Mouse (Mus musculus): ENCODE measurements around the gene Vmn1r56. TPM values are rescaled to one million over a fixed set of nuclear protein-coding genes. Genes with fewer than 3 reads are reported as not detected.

Vmn1r56 gene
- polyA plus RNA-seq (2015; fragmentation: Illumina TruSeq; extraction: RNeasy Lipid Tissue Mini Kit (QIAGEN cat#74804); ENCODE audit: insufficient read depth, low read depth, low replicate concordance), result not detected

GRCm38 (mm10) chr7:5196647-5197046, at the start of gene Vmn1r56:
Vmn1r56 (minus strand) TSS chr7:5196747.

DNA sequence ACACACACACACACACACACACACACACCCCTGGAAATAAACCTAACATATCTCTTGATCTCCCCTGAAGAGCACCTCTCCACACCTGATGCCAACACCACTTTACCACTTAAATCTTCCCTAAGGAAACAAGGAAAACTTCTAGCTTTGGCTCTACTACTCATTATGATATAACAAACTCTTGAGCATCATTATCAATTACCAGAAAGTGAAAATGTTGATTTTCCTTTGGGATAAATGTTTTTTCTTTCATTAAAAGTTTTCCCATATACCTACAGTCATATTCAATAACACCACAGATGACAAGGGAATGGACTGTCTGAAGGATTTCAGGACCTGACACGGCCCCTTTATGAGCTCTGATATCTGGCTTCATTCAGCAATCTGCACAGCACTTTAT, 21.6 kb upstream of the Vmn1r56 start, which contains the start of gene Vmn1r57:
Gene Vmn1r57, plus strand, starts transcription at position 301 of the 400 bp plus-strand sequence.

DNA sequence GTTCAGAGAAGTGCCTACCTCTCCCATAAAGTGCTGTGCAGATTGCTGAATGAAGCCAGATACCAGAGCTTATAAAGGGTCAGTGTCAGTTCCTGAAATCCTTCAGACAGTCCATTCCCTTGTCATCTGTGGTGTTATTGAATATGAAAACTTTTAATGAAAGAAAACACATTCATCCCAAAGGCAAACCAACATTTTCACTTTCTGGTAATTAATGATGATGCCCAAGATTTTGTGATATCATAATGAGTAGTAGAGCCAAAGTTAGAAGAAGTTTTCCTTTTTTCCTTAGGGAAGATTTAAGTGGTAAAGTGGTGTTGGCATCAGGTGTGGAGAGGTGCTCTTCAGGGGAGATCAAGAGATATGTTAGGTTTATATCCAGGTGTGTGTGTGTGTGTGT, 47.0 kb downstream of the Vmn1r56 start, which contains the start of gene Vmn1r55:
Gene Vmn1r55, minus strand, starts transcription at position 101 of the 400 bp plus-strand sequence.

Other genes with a start within 250 kb of the Vmn1r56 start
- not detected for gene Sbk2, start 232.3 kb downstream of the Vmn1r56 start, polyA plus RNA-seq (2015; fragmentation: Illumina TruSeq; extraction: RNeasy Lipid Tissue Mini Kit (QIAGEN cat#74804); ENCODE audit: insufficient read depth, low read depth, low replicate concordance)
- not detected for gene Sbk3, start 225.6 kb downstream of the Vmn1r56 start, polyA plus RNA-seq (2015; fragmentation: Illumina TruSeq; extraction: RNeasy Lipid Tissue Mini Kit (QIAGEN cat#74804); ENCODE audit: insufficient read depth, low read depth, low replicate concordance)
- gene Zfp579, start 200.6 kb downstream of the Vmn1r56 start, polyA plus RNA-seq (2015; fragmentation: Illumina TruSeq; extraction: RNeasy Lipid Tissue Mini Kit (QIAGEN cat#74804); ENCODE audit: insufficient read depth, low read depth, low replicate concordance), result 41.7 TPM
- 7.4 TPM for gene Zfp524, start 182.3 kb downstream of the Vmn1r56 start, polyA plus RNA-seq (2015; fragmentation: Illumina TruSeq; extraction: RNeasy Lipid Tissue Mini Kit (QIAGEN cat#74804); ENCODE audit: insufficient read depth, low read depth, low replicate concordance)
- gene Fiz1, start 182.1 kb downstream of the Vmn1r56 start, polyA plus RNA-seq (2015; fragmentation: Illumina TruSeq; extraction: RNeasy Lipid Tissue Mini Kit (QIAGEN cat#74804); ENCODE audit: insufficient read depth, low read depth, low replicate concordance), result 6.8 TPM
- not detected for gene Gm44973, start 181.3 kb downstream of the Vmn1r56 start, polyA plus RNA-seq (2015; fragmentation: Illumina TruSeq; extraction: RNeasy Lipid Tissue Mini Kit (QIAGEN cat#74804); ENCODE audit: insufficient read depth, low read depth, low replicate concordance)
- 5.3 TPM for gene Zfp865, start 176.4 kb downstream of the Vmn1r56 start, polyA plus RNA-seq (2015; fragmentation: Illumina TruSeq; extraction: RNeasy Lipid Tissue Mini Kit (QIAGEN cat#74804); ENCODE audit: insufficient read depth, low read depth, low replicate concordance)
- not detected for gene Ccdc106, start 176.2 kb downstream of the Vmn1r56 start, polyA plus RNA-seq (2015; fragmentation: Illumina TruSeq; extraction: RNeasy Lipid Tissue Mini Kit (QIAGEN cat#74804); ENCODE audit: insufficient read depth, low read depth, low replicate concordance)
- gene 4632433K11Rik, start 162.6 kb downstream of the Vmn1r56 start, polyA plus RNA-seq (2015; fragmentation: Illumina TruSeq; extraction: RNeasy Lipid Tissue Mini Kit (QIAGEN cat#74804); ENCODE audit: insufficient read depth, low read depth, low replicate concordance), result not detected
- gene Zfp784, start 158.3 kb downstream of the Vmn1r56 start, polyA plus RNA-seq (2015; fragmentation: Illumina TruSeq; extraction: RNeasy Lipid Tissue Mini Kit (QIAGEN cat#74804); ENCODE audit: insufficient read depth, low read depth, low replicate concordance), result 0.63 TPM
- 2.1 TPM for gene Zfp580, start 145.2 kb downstream of the Vmn1r56 start, polyA plus RNA-seq (2015; fragmentation: Illumina TruSeq; extraction: RNeasy Lipid Tissue Mini Kit (QIAGEN cat#74804); ENCODE audit: insufficient read depth, low read depth, low replicate concordance)
- 46.4 TPM for gene U2af2, start 134.6 kb downstream of the Vmn1r56 start, polyA plus RNA-seq (2015; fragmentation: Illumina TruSeq; extraction: RNeasy Lipid Tissue Mini Kit (QIAGEN cat#74804); ENCODE audit: insufficient read depth, low read depth, low replicate concordance)
- gene Epn1, start 116.5 kb downstream of the Vmn1r56 start, polyA plus RNA-seq (2015; fragmentation: Illumina TruSeq; extraction: RNeasy Lipid Tissue Mini Kit (QIAGEN cat#74804); ENCODE audit: insufficient read depth, low read depth, low replicate concordance), result 53.1 TPM
- gene Rfpl4, start 79.8 kb downstream of the Vmn1r56 start, polyA plus RNA-seq (2015; fragmentation: Illumina TruSeq; extraction: RNeasy Lipid Tissue Mini Kit (QIAGEN cat#74804); ENCODE audit: insufficient read depth, low read depth, low replicate concordance), result not detected
- gene Rasl2-9, start 70.8 kb downstream of the Vmn1r56 start, polyA plus RNA-seq (2015; fragmentation: Illumina TruSeq; extraction: RNeasy Lipid Tissue Mini Kit (QIAGEN cat#74804); ENCODE audit: insufficient read depth, low read depth, low replicate concordance), result not detected
- not detected for gene Vmn1r55, start 47.1 kb downstream of the Vmn1r56 start, polyA plus RNA-seq (2015; fragmentation: Illumina TruSeq; extraction: RNeasy Lipid Tissue Mini Kit (QIAGEN cat#74804); ENCODE audit: insufficient read depth, low read depth, low replicate concordance)
- gene Vmn1r57, start 21.7 kb upstream of the Vmn1r56 start, polyA plus RNA-seq (2015; fragmentation: Illumina TruSeq; extraction: RNeasy Lipid Tissue Mini Kit (QIAGEN cat#74804); ENCODE audit: insufficient read depth, low read depth, low replicate concordance), result not detected
- gene Gm5065, start 153.8 kb upstream of the Vmn1r56 start, polyA plus RNA-seq (2015; fragmentation: Illumina TruSeq; extraction: RNeasy Lipid Tissue Mini Kit (QIAGEN cat#74804); ENCODE audit: insufficient read depth, low read depth, low replicate concordance), result not detected
- gene Nlrp2, start 154.3 kb upstream of the Vmn1r56 start, polyA plus RNA-seq (2015; fragmentation: Illumina TruSeq; extraction: RNeasy Lipid Tissue Mini Kit (QIAGEN cat#74804); ENCODE audit: insufficient read depth, low read depth, low replicate concordance), result not detected
- not detected for gene Vmn1r58, start 216.6 kb upstream of the Vmn1r56 start, polyA plus RNA-seq (2015; fragmentation: Illumina TruSeq; extraction: RNeasy Lipid Tissue Mini Kit (QIAGEN cat#74804); ENCODE audit: insufficient read depth, low read depth, low replicate concordance)

All from pancreas, adult 10 weeks (tissue).